Mouse (Mus musculus) ES-Bruce4 (cell line): ENCODE data around the gene Umodl1.

ENCODE experiments used
- CTCF ChIP-seq: IDR thresholded peaks from one replicate; pipeline ENCODE4 v1.8.1; 2011; ENCODE audit warnings: low read depth, low read length
- POLR2A ChIP-seq: IDR thresholded peaks from one replicate; pipeline ENCODE4 v1.8.1; 2011; ENCODE audit warnings: low read length; ENCODE audit not compliant: insufficient read depth

DNA sequence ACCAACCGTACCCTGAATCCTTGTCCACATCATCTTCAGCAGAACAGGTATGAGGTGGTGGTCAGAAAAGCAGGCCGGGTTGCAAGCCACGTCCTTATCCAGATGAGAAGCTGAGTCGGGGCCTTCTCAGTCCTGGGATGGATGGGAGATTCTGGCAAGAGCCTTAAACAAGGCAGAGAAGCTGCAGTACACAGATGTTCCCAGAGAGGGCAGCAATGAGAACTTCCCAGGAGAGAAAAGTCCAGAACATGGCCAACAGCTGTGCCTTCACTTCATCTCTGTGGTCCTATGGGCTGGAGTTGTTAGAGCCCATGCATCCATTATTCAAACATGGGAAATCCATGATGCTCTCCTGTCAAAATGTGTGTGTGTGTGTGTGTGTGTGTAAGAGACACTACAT lies 63.8 kb downstream of the Umodl1 start:
- TF ChIP-seq CTCF, result peak; percentile 39
- TF ChIP-seq POLR2A, result no peak
